Mouse (Mus musculus) layer of hippocampus, postnatal 25 days (tissue): Measurements from ENCODE around the gene Abhd17c. TPM values are rescaled to one million over a fixed set of nuclear protein-coding genes. Genes with fewer than 3 reads are reported as not detected.
"Not testable (repeated sequence)": the region's sequence is repeated elsewhere in the genome, so short reads cannot be mapped to it uniquely, and the experiment has no call there.

Source experiments
- DNase-seq, 2 experiments: peaks; one replicate each; pipeline ENCODE4 v3.0.0; 2022; ENCODE audit warnings: mixed read lengths in 2 of 2, low spot score in 1 of 2; ENCODE audit errors: extremely low spot score in 1 of 2
- total RNA-seq, 2 experiments: library from RNA; stranded (reverse); gene quantifications; 2 replicates each; pipeline ENCODE4 v1.2.3; 2021

Gene Abhd17c
- total RNA-seq, 2 experiments from 2014 or later, result 58.4 to 59.9 TPM

GRCm38 (mm10) chr7:84153821-84154220 lies 2.1 kb upstream of the Abhd17c start:
- DNase-seq, result no peak

- DNase-seq, result no peak
Observed at GRCm38 (mm10) chr7:84152821-84153220, 1.1 kb upstream of the Abhd17c start.

GRCm38 (mm10) chr7:84152374-84152773 lies 681 bp upstream of the Abhd17c start:
- no peak for DNase-seq

DNA sequence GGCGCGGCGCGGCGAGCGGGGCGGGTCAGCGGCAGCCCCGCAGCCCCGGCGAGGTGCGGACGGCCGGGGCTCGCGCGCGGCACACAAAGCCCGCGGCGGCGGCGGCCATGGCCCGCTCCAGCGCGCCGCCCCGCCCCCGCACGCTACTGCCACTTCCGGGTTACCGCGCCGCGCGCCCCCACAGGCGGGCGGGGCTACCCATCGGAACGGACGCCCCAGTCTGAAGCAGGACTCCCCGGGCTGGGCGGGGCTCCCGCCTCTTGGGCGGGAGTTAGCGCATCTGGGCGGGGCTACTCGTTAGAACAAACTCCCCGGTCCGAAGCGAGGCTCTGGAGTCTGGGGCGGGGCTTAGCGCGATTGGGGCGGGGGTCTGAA lies 254 bp upstream of the Abhd17c start:
- peak; percentile 82 to 83 for DNase-seq

DNA sequence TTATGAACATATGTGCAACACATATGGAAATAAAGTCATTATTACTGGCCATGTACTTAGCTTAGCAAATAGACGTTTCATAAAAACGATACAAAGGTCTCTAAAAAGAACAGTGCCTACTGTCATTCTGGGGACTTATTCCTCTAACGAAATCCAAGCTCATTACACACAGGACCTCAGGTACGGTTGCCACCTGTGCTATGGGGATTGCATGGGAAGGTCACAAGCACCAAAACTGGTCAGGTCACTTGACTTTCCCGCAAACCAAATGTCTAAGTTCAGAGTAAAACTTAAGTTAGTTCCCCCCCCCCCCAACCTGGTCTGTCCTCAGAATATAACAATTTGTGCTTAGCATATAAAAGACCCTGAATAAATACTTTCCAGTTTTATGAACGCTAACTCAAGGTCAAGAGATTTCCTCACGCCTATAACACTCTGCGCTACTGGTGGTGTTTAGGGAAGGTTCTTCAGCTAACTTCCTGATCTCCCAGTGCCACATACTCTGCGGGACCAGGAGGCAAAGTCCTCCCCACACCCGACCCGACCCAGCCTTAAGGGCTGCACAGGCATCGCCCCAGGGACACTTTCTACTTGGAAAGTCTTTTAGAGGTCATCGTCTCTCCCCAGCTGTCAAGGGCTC lies 1.2 kb downstream of the Abhd17c start:
- no peak for DNase-seq

GRCm38 (mm10) chr7:84149821-84150220 lies 1.9 kb downstream of the Abhd17c start:
- DNase-seq, result no peak

DNA sequence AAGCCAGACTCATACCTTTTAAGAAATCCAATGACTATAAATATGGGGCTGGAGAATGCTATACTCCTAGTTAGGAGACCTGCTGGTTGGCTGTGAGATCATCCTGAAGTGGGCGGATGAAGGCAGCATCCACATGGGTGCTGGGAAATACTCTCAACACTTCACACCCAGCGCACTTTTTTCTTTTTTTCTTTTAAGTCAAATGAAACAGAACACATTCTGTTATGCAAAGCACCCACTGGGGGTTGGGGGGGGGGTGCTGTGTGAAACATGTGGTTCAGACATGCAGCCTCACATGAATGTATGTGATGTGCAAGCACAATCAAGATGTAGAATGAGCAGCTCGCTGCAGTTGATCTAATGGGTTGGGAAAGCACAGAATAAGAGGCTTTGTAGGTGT lies 2.8 kb downstream of the Abhd17c start:
- DNase-seq, result no peak

DNA sequence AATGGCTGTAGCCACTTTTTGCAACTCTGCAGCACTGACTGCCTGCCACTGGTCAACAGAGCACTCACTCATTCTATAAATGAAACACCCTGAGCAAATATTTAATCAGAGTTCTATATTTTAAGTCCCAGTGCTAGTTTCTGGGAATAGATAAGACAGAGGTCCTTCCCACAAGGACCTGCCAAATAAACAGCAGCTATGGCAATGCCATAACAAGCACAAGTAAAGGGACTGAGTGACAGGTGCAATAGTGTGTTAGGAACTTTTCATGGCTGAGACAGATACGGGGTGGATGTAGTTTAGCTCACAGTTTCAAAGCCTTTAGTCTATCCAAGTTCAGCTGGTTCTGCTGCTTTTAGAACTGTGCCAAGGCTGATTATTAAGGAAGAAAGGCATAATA lies 3.9 kb downstream of the Abhd17c start:
- DNase-seq, result no peak

DNA sequence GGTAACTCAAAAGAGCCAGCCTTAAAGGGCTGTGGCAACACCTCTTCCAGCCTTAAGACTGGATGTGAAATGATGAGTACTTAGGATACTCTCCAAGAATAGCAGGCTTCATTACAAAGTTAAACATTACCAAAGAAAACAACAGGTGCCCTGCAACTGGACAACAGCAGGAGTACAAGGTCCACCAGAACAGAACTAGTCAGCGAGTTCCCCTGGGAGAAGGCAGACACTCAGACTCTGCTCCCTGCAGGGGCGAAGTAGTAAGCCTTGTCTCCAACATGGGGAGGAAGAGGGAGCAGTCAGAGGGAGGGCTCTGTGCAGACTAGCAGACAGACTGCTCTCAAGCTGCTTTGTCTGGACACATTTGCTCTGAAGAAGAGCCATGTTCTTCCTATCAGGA lies 6.1 kb downstream of the Abhd17c start:
- DNase-seq, result no peak

GRCm38 (mm10) chr7:84142736-84143473 lies 8.8 kb downstream of the Abhd17c start:
- DNase-seq, result no peak

DNA sequence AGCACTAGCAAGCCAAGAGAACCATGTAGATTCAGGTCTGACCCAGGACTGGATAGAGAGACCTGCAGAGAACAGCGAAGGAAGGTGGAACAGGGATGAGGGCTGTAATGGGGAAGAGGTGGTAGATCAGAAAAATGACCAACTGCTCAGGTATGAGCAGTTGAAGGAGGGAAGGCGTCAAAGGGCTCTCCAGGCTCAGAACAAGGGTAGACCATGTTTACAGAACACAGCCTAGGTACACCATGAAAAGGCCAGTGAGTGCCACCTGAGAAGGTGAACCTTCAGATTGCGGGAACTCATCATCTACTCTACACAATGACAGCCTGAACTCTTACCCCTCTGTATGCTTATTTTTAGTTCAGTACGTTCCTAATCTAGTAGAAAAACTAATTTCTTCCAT lies 9.5 kb downstream of the Abhd17c start:
- no peak for DNase-seq

DNA sequence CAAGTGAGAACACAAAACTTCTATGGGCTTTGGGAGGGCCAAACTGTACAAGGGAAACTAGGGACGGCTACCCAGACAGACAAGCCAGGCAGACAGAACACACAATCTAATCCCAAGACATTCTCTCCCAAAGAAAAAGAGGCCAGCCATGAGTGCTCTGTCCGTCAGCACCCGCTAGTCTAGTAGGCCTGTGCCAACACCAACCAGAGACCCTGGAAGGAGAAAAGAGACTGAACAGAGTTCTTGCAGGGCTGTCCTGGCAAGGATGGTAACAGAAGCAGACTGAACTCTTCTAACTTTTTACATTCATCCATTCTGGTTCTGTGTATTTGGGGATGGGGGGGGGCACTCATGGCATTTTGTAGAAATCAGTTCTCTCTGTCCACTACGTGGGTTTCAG lies 12.1 kb downstream of the Abhd17c start:
- DNase-seq, result no peak

GRCm38 (mm10) chr7:84138731-84139130 lies 13.0 kb downstream of the Abhd17c start:
- no peak for DNase-seq

DNA sequence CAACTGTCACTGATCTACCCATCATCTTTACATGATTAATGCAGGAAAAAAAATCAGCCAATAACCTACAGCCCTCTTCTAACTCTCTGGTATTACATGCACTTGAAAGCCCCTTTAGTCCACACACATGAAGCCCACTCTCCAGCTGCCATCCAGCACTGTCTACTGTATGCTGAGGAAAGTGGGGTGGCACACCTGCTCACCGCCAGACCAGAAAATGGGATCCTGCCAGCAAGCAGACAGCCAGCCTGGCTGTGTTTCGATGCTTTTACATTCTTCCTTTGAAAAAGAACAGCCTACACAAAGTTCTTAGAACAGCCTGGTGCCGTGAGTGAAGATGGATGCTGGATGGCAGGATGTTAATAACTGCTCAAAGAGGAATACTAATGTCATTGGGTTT lies 13.9 kb downstream of the Abhd17c start:
- no peak for DNase-seq

GRCm38 (mm10) chr7:84135799-84136700 lies 15.6 kb downstream of the Abhd17c start:
- DNase-seq, result no peak

DNA sequence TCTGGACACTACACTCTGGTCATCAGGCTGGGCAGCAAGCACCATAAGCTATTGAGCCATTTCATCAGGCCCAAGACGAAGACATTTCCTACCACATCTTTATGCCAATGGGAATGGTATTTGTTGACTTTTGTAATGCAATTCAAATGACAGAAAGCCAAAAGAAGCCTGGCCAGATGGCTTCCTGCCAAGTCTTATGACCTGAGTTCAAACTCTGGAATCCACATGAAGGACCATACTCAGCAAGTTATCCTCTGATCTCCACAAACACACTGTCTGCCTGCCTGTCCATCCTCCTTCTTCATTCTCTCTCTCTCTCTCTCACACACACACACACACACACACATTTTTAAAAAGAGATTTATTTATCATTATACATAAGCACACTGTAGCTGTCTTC lies 19.0 kb downstream of the Abhd17c start:
- no peak for DNase-seq

- DNase-seq, result no peak
Observed at GRCm38 (mm10) chr7:84131736-84132135, 20.0 kb downstream of the Abhd17c start.

- no peak for DNase-seq
Observed at GRCm38 (mm10) chr7:84128661-84129060, 23.0 kb downstream of the Abhd17c start.

DNA sequence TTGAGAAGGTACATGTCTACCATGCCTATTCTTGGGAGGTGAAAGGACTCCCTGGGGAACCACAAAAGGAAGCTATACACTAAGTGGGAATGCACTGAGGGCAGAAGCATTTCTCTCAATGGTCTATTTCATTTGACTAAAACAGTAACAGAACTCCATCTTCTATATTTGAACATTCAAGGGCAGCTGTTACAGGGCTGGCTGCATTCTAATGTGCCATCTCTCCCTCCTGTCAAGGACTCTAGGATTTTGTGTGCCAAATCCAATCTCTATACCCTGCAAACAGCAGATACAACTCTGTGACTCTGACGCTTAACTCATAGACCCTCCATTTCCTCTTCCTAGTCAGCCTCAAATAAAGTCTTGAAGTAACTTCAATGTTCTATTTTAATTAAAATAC lies 26.0 kb downstream of the Abhd17c start:
- DNase-seq, result no peak

DNA sequence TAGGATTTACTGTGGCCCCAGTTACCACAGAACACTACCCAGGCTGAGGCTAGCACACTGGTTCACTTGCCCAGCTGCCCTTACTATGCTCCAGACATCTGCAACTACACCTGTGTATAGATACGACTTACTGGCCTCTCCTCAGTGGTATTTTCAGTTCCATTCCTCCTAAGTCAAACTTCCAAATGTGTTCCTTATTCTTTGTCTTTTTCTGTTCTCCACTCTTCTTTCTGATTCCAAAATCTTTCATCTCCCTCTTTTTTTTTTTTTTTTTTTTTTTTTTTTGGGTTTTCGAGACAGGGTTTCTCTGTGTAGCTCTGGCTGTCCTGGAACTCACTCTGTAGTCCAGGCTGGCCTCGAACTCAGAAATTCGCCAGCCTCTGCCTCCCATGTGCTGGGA lies 28.0 kb downstream of the Abhd17c start:
- not testable (repeated sequence) for DNase-seq

GRCm38 (mm10) chr7:84121778-84122177 lies 29.9 kb downstream of the Abhd17c start:
- no peak for DNase-seq
